Mouse (Mus musculus): ENCODE data around the gene Fzd4.

Gene Fzd4

GRCm38 (mm10) chr7:89425803-89426725, 21.9 kb downstream of the Fzd4 start:
- in situ Hi-C loops (cut with MboI): loop anchor here (10.0 kb wide), 1 partner anchor 341 kb away; no protein-coding TSS in a partner anchor

- in situ Hi-C loops (cut with MboI): loop anchor here (10.0 kb wide), 1 partner anchor 342 kb away; no protein-coding TSS in a partner anchor
Observed at GRCm38 (mm10) chr7:89427101-89427500, 22.9 kb downstream of the Fzd4 start.

DNA sequence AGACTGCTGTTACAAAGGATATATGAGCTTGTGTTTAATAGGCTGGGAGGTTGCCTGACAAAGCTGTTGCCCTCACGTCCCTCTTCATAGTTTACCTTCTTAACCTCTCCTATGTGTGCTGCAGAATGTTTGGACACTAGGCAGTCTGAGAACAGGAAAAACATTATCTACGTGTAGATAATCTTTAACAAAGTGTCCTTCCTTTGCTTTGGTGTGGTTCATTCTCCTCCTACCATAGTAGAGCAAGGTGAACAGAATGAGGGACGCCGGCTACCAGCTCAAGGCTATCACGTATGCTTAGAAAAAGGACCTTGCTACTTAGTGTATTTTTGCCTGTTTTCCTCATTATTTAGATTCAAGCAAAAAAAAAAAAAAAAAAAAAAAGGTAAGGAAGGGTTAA, 24.6 kb downstream of the Fzd4 start:
- in situ Hi-C loops (cut with MboI): loop anchor here (10.0 kb wide), 1 partner anchor 344 kb away; no protein-coding TSS in a partner anchor

DNA sequence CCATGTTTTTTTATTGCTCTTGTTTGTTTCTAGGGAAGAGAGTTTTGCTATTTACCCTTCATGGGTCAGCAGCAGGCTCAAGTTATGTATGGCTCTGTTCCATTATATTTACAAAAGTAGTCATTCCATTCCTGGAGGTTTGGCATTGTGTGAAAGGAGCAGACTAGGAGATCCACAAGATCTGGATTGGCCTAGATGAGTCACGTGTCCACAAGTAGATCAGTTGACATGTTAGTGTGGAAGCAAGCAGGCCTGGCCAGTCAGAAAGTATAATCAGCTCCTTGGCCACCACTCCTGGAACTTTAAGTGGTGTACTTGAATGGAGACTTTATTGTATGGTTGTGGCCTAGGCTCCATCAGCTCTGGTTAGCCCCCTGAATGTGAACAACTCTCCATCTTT, 25.2 kb downstream of the Fzd4 start:
- in situ Hi-C loops (cut with MboI): loop anchor here (10.0 kb wide), 1 partner anchor 345 kb away; no protein-coding TSS in a partner anchor

GRCm38 (mm10) chr7:89431185-89431584, 27.0 kb downstream of the Fzd4 start:
- in situ Hi-C loops (cut with MboI): no loop called here

GRCm38 (mm10) chr7:89433193-89433892, 29.2 kb downstream of the Fzd4 start:
- in situ Hi-C loops (cut with MboI): no loop called here

DNA sequence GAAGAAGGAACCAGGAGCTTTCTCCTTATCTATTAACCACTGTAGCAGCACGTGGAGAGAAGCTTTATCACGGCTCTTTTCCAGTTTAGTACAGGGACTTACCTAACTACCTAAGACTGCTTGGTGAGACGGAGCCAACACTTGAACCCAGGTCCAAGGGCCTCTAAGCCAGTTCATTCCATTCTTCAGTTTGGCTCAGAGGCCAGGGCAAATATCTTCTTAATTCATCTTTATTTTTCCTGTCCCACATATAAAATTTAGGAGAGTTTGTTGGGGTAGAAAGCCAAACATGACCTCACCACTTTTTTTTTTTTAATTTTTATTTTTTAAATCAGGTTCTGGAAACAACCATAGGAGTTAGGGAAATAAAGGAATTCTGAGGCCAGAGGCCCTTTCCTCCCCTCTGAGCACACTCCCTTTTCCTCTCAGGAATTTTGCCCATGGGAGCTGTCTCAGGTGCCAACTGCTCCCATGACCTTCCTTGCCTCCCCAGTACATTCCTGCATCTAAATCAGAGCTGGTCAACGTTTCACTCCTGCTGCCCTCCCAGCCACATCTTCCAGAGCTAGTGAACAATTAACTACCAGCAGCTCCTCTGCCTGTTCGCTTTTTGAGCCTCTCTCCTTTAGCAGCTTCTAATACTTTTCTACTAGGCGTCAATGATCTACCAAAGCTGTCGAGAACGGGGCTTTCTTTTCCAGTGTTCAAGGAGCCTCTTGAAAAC, 29.9 kb downstream of the Fzd4 start:
- in situ Hi-C loops (cut with MboI): no loop called here

GRCm38 (mm10) chr7:89436404-89436803, 32.2 kb downstream of the Fzd4 start:
- in situ Hi-C loops (cut with MboI): no loop called here

GRCm38 (mm10) chr7:89437589-89437988, 33.4 kb downstream of the Fzd4 start:
- in situ Hi-C loops (cut with MboI): no loop called here

DNA sequence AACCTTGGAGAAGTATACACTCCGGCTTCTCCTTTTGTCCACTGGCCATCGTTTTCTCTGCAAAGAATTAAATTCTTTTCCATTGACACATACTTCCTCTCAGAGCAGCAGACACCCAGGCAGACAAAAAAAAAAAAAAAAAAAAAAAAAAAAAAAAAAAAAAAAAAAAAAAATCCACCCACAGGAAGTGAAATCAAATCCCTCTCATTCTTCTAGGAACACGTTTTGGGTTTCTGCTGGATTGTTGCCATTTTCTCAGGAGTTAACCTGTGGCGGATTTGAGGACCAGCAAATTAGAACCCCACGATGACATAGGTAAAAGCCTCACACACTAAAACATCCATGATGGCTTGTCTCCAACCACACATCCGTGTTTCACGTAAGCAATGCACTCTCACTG, 37.1 kb downstream of the Fzd4 start:
- in situ Hi-C loops (cut with MboI): no loop called here

DNA sequence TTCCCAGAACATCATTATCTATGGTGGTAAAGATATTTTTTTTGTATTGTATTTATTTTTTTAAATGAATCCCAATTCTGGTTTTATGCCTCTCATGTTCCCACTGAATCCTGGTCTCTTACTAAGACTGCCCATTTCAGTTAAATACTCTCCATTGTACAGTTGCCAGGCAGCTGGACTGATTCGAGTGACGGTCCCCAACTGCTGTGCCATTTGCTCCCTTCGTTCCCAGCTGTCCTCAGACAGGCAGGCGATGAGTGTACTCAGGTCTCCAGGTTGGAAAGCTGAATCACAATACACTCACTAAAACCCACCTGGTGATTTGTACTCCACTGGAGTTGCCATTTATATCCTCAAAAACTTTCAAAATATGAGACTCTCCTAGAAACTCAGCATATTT, 38.1 kb downstream of the Fzd4 start:
- in situ Hi-C loops (cut with MboI): no loop called here

DNA sequence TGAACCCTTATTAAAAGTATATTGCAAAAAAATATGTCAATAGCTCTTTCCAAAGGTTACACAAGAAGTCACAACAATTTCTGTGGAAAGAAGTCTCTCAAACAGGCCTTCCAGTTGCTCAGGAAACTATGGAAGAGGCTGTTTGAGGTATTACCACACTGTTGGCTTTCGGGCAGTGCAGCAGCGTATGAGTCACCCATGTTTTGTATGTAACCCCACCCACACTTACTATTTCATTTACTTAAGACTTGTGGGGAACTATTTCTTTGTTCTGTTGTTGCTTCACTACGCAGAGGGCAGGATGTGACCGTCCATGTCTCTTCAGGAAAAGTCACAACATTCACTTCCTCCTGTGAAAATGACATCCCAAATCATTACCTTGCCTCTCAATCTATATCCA, 41.0 kb downstream of the Fzd4 start:
- in situ Hi-C loops (cut with MboI): no loop called here

- in situ Hi-C loops (cut with MboI): no loop called here
Observed at GRCm38 (mm10) chr7:89450312-89450711, 46.2 kb downstream of the Fzd4 start.

DNA sequence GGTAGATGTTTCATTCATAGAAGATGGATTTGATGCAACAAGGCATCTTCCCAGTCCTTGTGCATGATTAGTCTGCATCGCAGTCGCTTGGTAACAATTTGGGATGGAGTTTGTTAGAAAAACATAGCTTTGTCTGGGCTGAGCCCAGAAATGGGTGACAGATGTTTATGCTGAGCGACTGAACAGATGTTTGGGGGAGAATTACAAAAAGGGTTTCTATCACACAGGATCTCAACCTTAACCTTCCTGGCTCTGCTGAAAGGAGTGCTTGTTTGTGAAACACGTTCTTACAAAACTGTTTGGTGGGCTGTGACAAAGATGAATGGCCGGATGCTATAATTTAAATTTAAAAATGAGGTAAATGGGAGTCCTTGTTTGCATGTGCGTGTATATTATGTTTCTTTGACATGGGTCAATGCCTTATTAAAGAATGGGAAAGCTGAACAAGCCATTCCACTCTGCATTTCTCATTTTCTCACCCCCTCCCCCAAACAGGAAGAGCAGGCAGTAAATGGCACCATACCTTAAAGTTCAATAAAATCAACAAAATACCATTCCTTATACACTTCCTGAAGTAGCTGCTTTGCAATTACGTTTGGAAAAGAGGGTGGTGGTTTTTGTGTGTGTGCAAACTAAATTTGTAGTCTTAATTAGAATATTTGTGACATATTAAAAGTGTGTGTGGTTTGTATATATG, 52.4 kb downstream of the Fzd4 start:
- in situ Hi-C loops (cut with MboI): no loop called here

DNA sequence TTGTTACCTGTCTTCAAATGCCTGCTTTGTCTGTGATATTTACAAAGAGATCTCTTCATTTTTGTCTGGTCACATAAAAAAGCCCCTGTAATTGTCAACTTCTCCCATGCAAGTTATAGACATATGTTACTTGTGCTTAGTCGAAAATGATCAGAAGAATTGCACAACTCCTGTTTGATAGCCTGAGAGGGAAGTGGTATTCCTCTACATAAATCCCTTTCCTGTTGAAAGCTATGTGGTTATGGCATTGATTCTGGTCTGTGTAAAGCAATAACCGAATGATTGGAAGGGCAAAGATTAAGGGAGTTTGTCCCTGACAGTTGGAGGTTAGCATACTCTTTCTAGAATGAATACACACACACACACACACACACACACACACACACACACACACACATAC, 55.5 kb downstream of the Fzd4 start:
- in situ Hi-C loops (cut with MboI): no loop called here

GRCm38 (mm10) chr7:89460911-89461310, 56.8 kb downstream of the Fzd4 start:
- in situ Hi-C loops (cut with MboI): no loop called here

- in situ Hi-C loops (cut with MboI): no loop called here
Observed at GRCm38 (mm10) chr7:89461351-89461750, 57.2 kb downstream of the Fzd4 start.
